Mouse (Mus musculus) effector memory CD4-positive, alpha-beta T cell, adult 5 months (primary cell): ENCODE data around the gene Sult6b2. TPM values are rescaled to one million over a fixed set of nuclear protein-coding genes. Genes with fewer than 3 reads are reported as not detected.

Source experiments
- polyA plus RNA-seq: library from polyadenylated mRNA; unstranded; fragments of 100-300 nt; shearing (Covaris generic); gene quantifications from one replicate; pipeline ENCODE4 v1.2.1, GENCODE M21; 2017

The Sult6b2 gene
- not detected for polyA plus RNA-seq

DNA sequence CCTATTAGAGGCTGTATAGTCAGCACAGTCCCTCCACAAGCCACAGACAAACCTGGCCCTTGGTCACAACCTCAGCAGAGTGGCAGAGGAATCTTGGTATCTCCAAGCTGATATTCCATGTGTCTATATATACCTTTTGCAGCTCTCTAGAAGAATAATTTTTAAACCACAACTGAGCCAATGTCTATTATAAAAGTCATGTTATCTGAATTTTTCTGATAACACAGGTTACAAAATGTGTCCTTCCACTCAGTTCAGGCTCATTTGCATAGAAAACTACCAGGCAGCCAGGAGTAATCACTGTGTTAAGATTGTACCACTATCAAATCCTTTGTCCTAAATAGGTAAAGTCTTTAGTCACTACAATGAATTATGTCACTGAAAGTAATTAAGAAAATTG, at the start of gene Sult6b2:
TSS of gene Sult6b2 (minus strand) at position 101 of the 400 bp plus-strand sequence.

DNA sequence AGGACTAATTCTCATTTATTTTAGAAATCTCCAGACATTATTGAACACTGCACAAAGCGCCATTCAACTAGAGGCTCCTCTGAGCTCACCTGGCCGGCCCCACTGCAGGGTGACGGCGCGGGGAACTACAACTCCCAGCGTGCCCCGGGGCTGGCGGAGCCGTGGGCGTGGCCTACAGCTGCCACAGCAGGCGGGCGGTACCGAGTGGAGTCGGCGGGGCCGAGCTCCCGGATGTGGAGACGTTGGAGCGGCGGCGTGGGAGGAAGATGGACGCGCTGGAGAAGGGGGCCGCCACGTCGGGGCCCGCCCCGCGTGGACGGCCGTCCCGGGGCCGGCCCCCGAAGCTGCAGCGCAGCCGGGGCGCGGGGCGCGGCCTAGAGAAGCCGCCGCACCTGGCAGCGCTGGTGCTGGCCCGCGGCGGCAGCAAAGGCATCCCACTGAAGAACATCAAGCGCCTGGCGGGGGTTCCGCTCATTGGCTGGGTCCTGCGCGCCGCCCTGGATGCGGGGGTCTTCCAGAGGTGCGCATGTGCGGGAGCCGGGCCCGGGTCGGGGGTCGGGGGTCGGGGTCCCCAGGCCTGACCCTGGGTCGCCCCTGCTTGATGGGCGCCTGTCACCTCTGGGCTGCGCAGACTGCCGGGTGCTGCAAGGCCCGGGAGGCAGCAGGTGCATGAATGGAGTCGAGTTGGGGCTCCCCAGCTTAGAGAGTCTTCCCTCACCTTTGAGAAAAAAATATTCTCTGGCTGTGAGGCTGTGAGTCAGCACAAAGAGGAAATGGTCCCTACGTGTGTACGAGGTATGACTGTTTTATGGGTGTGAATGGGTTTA, 47.6 kb downstream of the Sult6b2 start, which contains the start of gene Cmas:
TSS of gene Cmas (plus strand) at position 180 of the 827 bp plus-strand sequence.

Other genes with a start within 250 kb of the Sult6b2 start
- gene Kcnj8, start 232.9 kb downstream of the Sult6b2 start, polyA plus RNA-seq, result 1.4 TPM
- gene Abcc9, start 102.2 kb downstream of the Sult6b2 start, polyA plus RNA-seq, result not detected
- 110 TPM for gene Cmas, start 47.8 kb downstream of the Sult6b2 start, polyA plus RNA-seq
- gene St8sia1, start 159.9 kb upstream of the Sult6b2 start, polyA plus RNA-seq, result 3.4 TPM